Mouse (Mus musculus): Measurements from ENCODE around the gene Atp8b5. TPM values are rescaled to one million over a fixed set of nuclear protein-coding genes. Genes with fewer than 3 reads are reported as not detected.

The Atp8b5 gene
- total RNA-seq, 2 experiments from 2014 or later: 0.29 to 0.31 TPM

GRCm38 (mm10) chr4:43259435-43259834, 7.5 kb upstream of the Atp8b5 start:
- TF ChIP-seq CTCF (conservative IDR thresholded peaks at IDR 0.05): no peak
- no peak overlapping the region for H3K27ac ChIP-seq
- no peak overlapping the region for H3K4me3 ChIP-seq
- no peak for DNase-seq (ENCODE audit: low spot score in 2 of 2)

- Histone ChIP-seq H3K27ac (no peak overlapping the region), H3K4me3 (no peak overlapping the region)
- TF ChIP-seq CTCF (conservative IDR thresholded peaks at IDR 0.05): no peak
- no peak for DNase-seq (ENCODE audit: low spot score in 2 of 2)
These were observed 6.9 kb upstream of the Atp8b5 start for GRCm38 (mm10) chr4:43260096-43260495.

- DNase-seq (ENCODE audit: low spot score in 2 of 2): no peak
These were observed 4.1 kb upstream of the Atp8b5 start for GRCm38 (mm10) chr4:43262821-43263220.

GRCm38 (mm10) chr4:43266146-43266545, 813 bp upstream of the Atp8b5 start:
- DNase-seq (ENCODE audit: low spot score in 2 of 2): no peak
- Histone ChIP-seq H3K27ac (no peak overlapping the region), H3K4me3 (no peak overlapping the region)
- no peak for TF ChIP-seq CTCF (conservative IDR thresholded peaks at IDR 0.05)

More at GRCm38 (mm10) chr4:43262821-43263220, 4.1 kb upstream of the Atp8b5 start:
- Histone ChIP-seq H3K27ac (no peak overlapping the region), H3K4me3 (no peak overlapping the region)
- TF ChIP-seq CTCF (conservative IDR thresholded peaks at IDR 0.05): no peak

- Histone ChIP-seq H3K4me3 (peak overlapping the region; percentile 56), H3K27ac (no peak overlapping the region)
- no peak for DNase-seq (ENCODE audit: low spot score in 2 of 2)
- no peak for TF ChIP-seq CTCF (conservative IDR thresholded peaks at IDR 0.05)
These were observed 332 bp downstream of the Atp8b5 start for GRCm38 (mm10) chr4:43267323-43267658.

GRCm38 (mm10) chr4:43285476-43285875, 18.5 kb downstream of the Atp8b5 start:
- no peak for TF ChIP-seq CTCF (conservative IDR thresholded peaks at IDR 0.05)
- DNase-seq (ENCODE audit: low spot score in 2 of 2): no peak
- H3K27ac ChIP-seq: no peak overlapping the region
- no peak overlapping the region for H3K4me3 ChIP-seq

GRCm38 (mm10) chr4:43287305-43287704, 20.3 kb downstream of the Atp8b5 start:
- TF ChIP-seq CTCF (conservative IDR thresholded peaks at IDR 0.05): no peak
- Histone ChIP-seq H3K27ac (no peak overlapping the region), H3K4me3 (no peak overlapping the region)
- no peak for DNase-seq (ENCODE audit: low spot score in 2 of 2)

- DNase-seq (ENCODE audit: low spot score in 2 of 2): no peak
- H3K27ac ChIP-seq: no peak overlapping the region
- peak; percentile 50 for TF ChIP-seq CTCF (conservative IDR thresholded peaks at IDR 0.05)
- no peak overlapping the region for H3K4me3 ChIP-seq
These were observed 27.0 kb downstream of the Atp8b5 start for GRCm38 (mm10) chr4:43294001-43294400.

GRCm38 (mm10) chr4:43309696-43310338, 42.9 kb downstream of the Atp8b5 start:
- no peak for TF ChIP-seq CTCF (conservative IDR thresholded peaks at IDR 0.05)
- DNase-seq (ENCODE audit: low spot score in 2 of 2): no peak
- H3K27ac ChIP-seq: no peak overlapping the region
- no peak overlapping the region for H3K4me3 ChIP-seq

- no peak overlapping the region for H3K27ac ChIP-seq
- H3K4me3 ChIP-seq: no peak overlapping the region
- no peak for TF ChIP-seq CTCF (conservative IDR thresholded peaks at IDR 0.05)
- no peak for DNase-seq (ENCODE audit: low spot score in 2 of 2)
These were observed 54.6 kb downstream of the Atp8b5 start for GRCm38 (mm10) chr4:43321536-43321935.

- Histone ChIP-seq H3K4me3 (no peak overlapping the region), H3K27ac (no peak overlapping the region)
- DNase-seq (ENCODE audit: low spot score in 2 of 2): no peak
- no peak for TF ChIP-seq CTCF (conservative IDR thresholded peaks at IDR 0.05)
These were observed 55.4 kb downstream of the Atp8b5 start for GRCm38 (mm10) chr4:43322336-43322735.

- no peak for DNase-seq (ENCODE audit: low spot score in 2 of 2)
- TF ChIP-seq CTCF (conservative IDR thresholded peaks at IDR 0.05): no peak
- Histone ChIP-seq H3K4me3 (no peak overlapping the region), H3K27ac (no peak overlapping the region)
These were observed 60.2 kb downstream of the Atp8b5 start for GRCm38 (mm10) chr4:43327118-43327517.

GRCm38 (mm10) chr4:43334771-43335170, 67.8 kb downstream of the Atp8b5 start:
- H3K27ac ChIP-seq: no peak overlapping the region

GRCm38 (mm10) chr4:43336176-43336575, 69.2 kb downstream of the Atp8b5 start:
- no peak for DNase-seq (ENCODE audit: low spot score in 2 of 2)
- Histone ChIP-seq H3K27ac (no peak overlapping the region), H3K4me3 (no peak overlapping the region)
- no peak for TF ChIP-seq CTCF (conservative IDR thresholded peaks at IDR 0.05)

More at GRCm38 (mm10) chr4:43334771-43335170, 67.8 kb downstream of the Atp8b5 start:
- no peak overlapping the region for H3K4me3 ChIP-seq
- TF ChIP-seq CTCF (conservative IDR thresholded peaks at IDR 0.05): no peak
- no peak for DNase-seq (ENCODE audit: low spot score in 2 of 2)
